Mouse (Mus musculus) megakaryocyte, embryonic 14.5 days (primary cell): ENCODE data around the gene Gm973.

ENCODE experiments used
- FLI1 ChIP-seq: IDR thresholded peaks from 2 replicates; pipeline ENCODE4 v1.6.1; 2012; ENCODE audit warnings: low read length, inconsistent platforms, mixed read lengths
- GATA1 ChIP-seq: IDR thresholded peaks from 3 replicates; pipeline ENCODE4 v1.6.1; 2012; ENCODE audit warnings: mixed read lengths, low read length, inconsistent platforms, borderline replicate concordance

DNA sequence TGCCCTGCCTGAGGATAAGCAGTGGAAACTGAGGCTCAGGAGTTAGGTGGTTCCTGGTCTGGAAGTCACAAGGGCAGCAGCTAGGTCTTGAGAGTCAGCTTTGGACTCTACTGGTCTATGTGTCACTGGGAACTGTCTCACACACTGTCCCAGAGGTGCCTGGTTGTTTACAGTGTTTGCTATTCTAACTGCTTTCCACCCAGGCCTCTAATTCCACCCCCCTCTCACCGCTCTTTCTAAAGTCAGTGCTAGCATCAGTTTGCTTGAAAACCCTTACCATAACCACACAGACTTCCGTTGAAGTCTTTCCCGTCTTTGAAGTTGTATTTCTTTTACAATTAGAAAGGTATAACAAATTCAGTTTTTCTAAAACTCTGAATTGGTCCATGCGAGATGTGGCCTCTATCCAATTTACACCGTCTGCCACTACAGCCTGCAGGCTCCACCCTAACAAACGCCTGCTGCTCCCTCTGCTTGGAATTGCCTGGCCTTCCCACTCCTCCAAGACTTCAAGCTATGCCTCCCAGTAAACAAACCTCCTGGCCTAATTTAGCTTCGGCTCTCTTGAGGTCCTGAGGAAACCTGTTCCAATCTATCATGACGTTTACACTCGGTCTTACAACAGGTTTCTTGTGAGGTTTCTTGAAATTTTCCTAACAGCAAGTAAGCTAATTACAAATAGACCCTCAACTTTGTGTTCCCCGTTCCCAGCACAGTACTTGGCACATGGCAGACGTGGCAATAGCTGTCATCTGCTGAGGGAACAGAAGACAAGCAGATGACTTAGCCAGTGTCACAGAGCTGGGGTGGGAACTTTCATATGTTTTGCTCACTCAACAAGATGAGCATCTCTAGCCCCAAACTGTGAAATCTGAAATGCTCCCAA, 86.7 kb downstream of the Gm973 start:
- TF ChIP-seq GATA1 (no peak), FLI1 (no peak)
